Comparison of ENCODE assay signal across 11 mouse cellular contexts in genomic region chr16:50036296-50036734, GRCm38 (mm10).
A peak's percentile ranks its signal among the peaks of the same experiment; 100 is the strongest.
DNase-seq lines count a peak whose midpoint lies in the region; ATAC-seq and TF ChIP-seq lines count a peak whose summit lies in the region.
"Had no signal": no experiment of that assay in that cellular context is flagged by ENCODE, and none has a peak within 500 bp of the region (broad histone marks: within the 10 kb centered on the region; RNA-seq: fewer than 3 reads in every experiment).

No protein-coding gene starts in this region.

- H3K36me3 ChIP-seq in heart, adult 2 months (ENCODE audit: control insufficient read depth, insufficient read depth, low read length), result no peaks in the 10 kb centered on the region
- no peaks in the 10 kb centered on the region for H3K36me3 ChIP-seq in stomach, postnatal 0 days (ENCODE audit: control insufficient read depth, insufficient read depth, low read length)

- intact Hi-C loops in heart, adult 2 months (cut with DNase I), result loop anchor here (5.0 kb wide), 2 partner anchors 339 to 534 kb away; partner anchors contain the start of gene Ift57

- no peaks in the 10 kb centered on the region for H3K79me2 ChIP-seq in heart, adult 2 months (replicated peaks; ENCODE audit: control insufficient read depth, insufficient read depth, low read length)

- TF ChIP-seq CTCF in heart, adult 2 months (IDR thresholded peaks at IDR 0.05), result peak; percentile 39
- peak; percentile 52 for TF ChIP-seq CTCF in stomach, postnatal 0 days (IDR thresholded peaks at IDR 0.05; ENCODE audit: low read depth)

- H3K4me2 ChIP-seq in stomach, postnatal 0 days (replicated peaks; ENCODE audit: low read depth), result no peak overlapping the region

- H3K9me3 ChIP-seq in stomach, postnatal 0 days (ENCODE audit: control insufficient read depth, low read length), result no peaks in the 10 kb centered on the region

- ATAC-seq in stomach, postnatal 0 days (ENCODE audit: low FRiP score, low TSS enrichment), result no peak
- ATAC-seq: activated CD4-positive, CD25-positive, alpha-beta regulatory T cell, adult 4 months had no signal

- 51% methylated on average over 5 of the region's 5 CpGs for WGBS in heart, adult 2 months
- 48% methylated on average over 5 of the region's 5 CpGs for WGBS in stomach, postnatal 0 days

- H3K9ac ChIP-seq in heart, adult 2 months (ENCODE audit: low read depth, low read length), result no peak overlapping the region
- no peak overlapping the region for H3K9ac ChIP-seq in stomach, postnatal 0 days (ENCODE audit: low read length)

- no peaks in the 10 kb centered on the region for H3K27me3 ChIP-seq in heart, adult 2 months (ENCODE audit: control insufficient read depth, insufficient read depth, low read length)
- no peaks in the 10 kb centered on the region for H3K27me3 ChIP-seq in stomach, postnatal 0 days (ENCODE audit: control insufficient read depth, insufficient read depth, low read length)

- H3K4me3 ChIP-seq in heart, adult 2 months, result no peak overlapping the region
- H3K4me3 ChIP-seq in stomach, postnatal 0 days (ENCODE audit: low read depth, low read length), result no peak overlapping the region

- no peaks in the 10 kb centered on the region for H3K4me1 ChIP-seq in heart, adult 2 months (ENCODE audit: control insufficient read depth, insufficient read depth, low read length)
- H3K4me1 ChIP-seq in stomach, postnatal 0 days (replicated peaks; ENCODE audit: control insufficient read depth, insufficient read depth), result no peaks in the 10 kb centered on the region

- no peak overlapping the region for H3K27ac ChIP-seq in heart, adult 2 months
- no peak overlapping the region for H3K27ac ChIP-seq in stomach, postnatal 0 days (replicated peaks)

- no peak for TF ChIP-seq EP300 in heart, adult 2 months (IDR thresholded peaks at IDR 0.05; ENCODE audit: insufficient read depth, low read depth, low read length)
- no peak for TF ChIP-seq EP300 in stomach, postnatal 0 days (optimal IDR thresholded peaks at IDR 0.05)

- no peak for DNase-seq in heart, adult 2 months
- DNase-seq in heart, postnatal 4 days, result no peak
- DNase-seq in lung, postnatal 36 days, result peak; percentile 11
- no peak for DNase-seq in lung, postnatal 4 days
- DNase-seq in cerebellum, postnatal 14 days, result peak; percentile 60
- DNase-seq in stomach, postnatal 0 days (ENCODE audit: low spot score), result no peak
- no peak for DNase-seq in gastrocnemius, adult 18-20 months (ENCODE audit: low spot score)
- DNase-seq in right cerebral cortex, adult 2 months (ENCODE audit: low spot score in 2 of 2), result no peak
- DNase-seq: layer of hippocampus, adult 9-11 months; right cerebral cortex, postnatal 14 days had no signal

- no peak for TF ChIP-seq POLR2A in heart, adult 2 months (IDR thresholded peaks at IDR 0.05; ENCODE audit: insufficient read depth, low read depth, low read length)

Comparison
In these comparisons a context has a peak if more than half of its experiments do, and no peak if none do; other contexts are left out.
1. DNase-seq: peak in lung, postnatal 36 days (single experiment) and cerebellum, postnatal 14 days (2 of 2); none in heart, adult 2 months (0 of 2), heart, postnatal 4 days (single experiment), lung, postnatal 4 days (0 of 2), stomach, postnatal 0 days (single experiment), gastrocnemius, adult 18-20 months (single experiment) and right cerebral cortex, adult 2 months (0 of 2).